Mouse (Mus musculus) right cerebral cortex, postnatal 14 days (tissue): ENCODE data around the gene Hoxb4.
A peak's percentile ranks its signal among the peaks of the same experiment; 100 is the strongest.

ENCODE experiments used
- DNase-seq: peaks from one replicate; pipeline ENCODE4 v3.0.0; 2022

Gene Hoxb4

DNA sequence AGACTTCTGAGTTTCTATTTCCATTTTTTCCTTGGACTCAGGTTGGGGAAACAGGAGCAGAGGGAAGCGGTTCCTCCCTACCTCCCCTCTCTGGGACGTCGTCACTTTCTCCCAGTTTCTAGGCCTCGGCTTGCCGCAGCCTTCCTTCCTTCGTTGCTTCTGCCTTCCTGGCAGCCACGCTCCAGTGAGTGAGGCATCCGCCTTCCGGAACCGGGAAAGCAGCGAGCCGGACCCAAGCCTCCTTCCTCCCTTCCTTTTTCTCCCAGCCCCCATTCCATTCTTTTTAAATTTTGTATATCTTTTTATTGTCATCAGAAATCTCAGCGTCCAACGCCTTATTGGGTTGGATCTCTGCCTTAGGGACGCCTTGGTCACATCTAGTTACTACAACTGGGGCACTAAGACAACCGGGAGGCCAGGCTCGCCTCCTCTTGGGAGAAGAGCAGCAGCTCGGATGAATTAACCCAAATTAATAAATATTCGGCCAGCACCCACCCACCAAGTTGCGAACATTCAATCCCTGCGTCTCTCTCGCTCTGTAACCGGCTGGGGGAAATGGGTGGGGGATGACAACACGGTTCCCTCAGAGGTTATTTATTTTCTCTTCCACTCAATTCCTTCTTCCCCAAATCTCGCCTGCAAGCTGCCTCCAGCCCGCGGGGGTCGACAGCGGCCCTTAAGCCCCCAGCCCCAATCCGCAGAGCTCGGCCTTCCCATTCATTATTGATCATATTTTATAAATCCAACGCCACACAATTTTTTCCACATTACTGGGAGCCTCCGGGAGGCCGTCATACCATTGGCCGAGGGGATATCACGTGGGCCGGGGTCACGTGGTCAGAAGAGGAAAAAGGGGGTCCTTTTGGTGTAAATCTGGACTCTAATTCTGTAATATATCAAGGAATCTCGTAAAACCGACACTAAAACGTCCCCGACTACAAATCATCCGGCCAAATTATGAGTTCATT, 32.0 kb upstream of the Hoxb4 start, which contains the start of gene Hoxb7:
Gene Hoxb7, plus strand, starts transcription at position 853 of the 968 bp plus-strand sequence.
- no peak for DNase-seq

GRCm38 (mm10) chr11:96286739-96287385, 31.2 kb upstream of the Hoxb4 start:
- no peak for DNase-seq

DNA sequence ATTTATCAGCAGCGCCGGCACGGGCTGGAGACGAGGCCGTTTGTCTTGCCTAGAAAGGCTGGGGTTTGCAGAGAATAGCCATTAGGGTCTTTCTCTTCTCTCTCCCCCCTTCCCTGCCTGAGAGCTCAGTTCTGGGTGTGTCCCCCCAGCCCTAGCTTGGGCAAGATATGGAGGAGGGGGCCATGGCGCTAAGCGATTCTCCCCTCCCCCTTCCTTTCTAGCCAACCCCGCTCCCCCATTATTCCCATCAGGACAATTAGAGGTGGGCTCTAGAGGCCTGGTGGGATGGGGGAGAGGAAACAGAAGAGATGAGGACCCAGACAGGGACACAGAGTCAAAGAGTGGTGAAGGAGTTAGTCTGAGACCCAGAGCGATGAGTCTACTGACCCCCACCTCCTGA, 30.7 kb upstream of the Hoxb4 start:
- DNase-seq: no peak

DNA sequence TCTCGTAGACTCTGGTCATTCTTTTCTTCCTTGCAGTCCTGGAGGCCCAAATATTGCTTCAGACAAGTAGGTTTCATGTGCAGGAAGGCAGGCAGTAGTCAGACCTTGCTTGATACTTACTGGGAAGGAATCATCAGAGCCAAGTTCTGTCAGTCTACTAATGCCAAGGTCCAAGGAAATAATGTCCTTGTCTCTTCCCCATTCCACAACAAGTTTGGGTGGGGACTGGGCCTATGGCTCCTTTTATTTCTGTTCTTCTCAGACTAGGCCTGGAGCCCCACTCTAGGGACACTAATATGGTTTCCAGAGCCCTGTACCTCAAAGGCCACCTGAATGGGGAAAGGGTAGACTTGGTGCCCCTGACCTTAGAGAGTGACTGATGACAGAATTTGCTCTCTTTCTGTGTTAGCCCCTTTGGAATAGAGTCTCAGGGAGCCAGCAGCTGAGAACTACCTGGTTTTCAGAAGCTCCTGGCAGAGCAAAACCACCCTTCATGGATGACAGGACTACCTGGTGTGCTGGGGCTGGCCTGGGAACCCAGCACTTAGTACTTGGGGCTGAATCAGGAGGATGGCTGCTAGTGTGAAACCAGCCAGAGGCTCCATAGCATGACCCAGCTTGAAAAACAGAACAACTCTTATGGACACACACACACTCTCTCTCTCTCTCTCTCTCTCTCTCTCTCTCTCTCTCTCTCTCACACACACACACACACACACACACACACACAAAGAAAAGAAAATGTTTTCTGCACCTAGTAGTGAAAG, 29.4 kb upstream of the Hoxb4 start:
- no peak for DNase-seq

GRCm38 (mm10) chr11:96289293-96289692, 28.8 kb upstream of the Hoxb4 start:
- no peak for DNase-seq

- DNase-seq: no peak
These were observed 28.2 kb upstream of the Hoxb4 start for GRCm38 (mm10) chr11:96289837-96290236.

GRCm38 (mm10) chr11:96290705-96291355, 27.2 kb upstream of the Hoxb4 start:
- DNase-seq: no peak

GRCm38 (mm10) chr11:96291681-96292564, 26.1 kb upstream of the Hoxb4 start, which contains the start of gene Hoxb6:
Hoxb6 (plus strand) TSS chr11:96292476.
- no peak for DNase-seq

- DNase-seq: no peak
These were observed 25.3 kb upstream of the Hoxb4 start for GRCm38 (mm10) chr11:96292565-96293301.

- DNase-seq: no peak
These were observed 24.7 kb upstream of the Hoxb4 start for GRCm38 (mm10) chr11:96293302-96293921.

- DNase-seq: peak; percentile 50
These were observed 23.6 kb upstream of the Hoxb4 start for GRCm38 (mm10) chr11:96294245-96295091.

DNA sequence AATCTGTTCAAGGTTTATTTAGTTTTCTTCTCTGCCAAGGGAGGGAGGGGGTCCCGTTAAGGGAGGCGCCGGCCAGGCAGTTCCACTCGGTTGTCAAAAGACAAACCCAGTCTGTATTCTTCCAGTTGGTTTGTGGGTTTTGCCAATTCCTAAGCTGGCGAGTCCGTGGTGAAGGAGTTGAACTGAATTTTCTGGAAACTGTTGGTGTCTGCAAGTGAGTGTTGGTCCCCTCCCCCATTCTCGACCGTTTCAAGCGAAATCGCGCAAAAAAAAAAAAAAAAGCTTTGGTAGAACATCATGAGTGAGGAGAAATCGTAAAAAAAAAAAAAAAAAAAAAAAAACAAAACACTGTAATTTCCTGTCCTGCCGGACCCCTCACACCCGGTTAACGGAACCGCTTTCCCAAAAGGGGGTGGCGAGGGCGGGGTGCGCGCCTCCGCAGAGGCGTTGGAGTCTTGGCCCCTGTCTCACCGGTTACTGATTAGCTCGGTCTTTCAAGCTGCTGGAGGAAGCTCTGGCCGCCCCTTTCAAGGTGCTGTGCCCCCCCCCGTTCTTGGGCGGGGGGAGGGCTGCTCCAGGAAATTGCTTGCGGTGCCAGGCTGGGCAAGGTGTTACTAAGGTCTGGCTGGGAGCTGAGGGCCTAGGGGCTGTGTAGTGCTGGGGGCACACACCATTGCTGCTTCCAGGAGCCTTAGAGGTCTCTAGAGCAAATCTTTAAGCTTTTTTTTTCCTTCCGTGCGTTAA, 22.8 kb upstream of the Hoxb4 start:
- no peak for DNase-seq

DNA sequence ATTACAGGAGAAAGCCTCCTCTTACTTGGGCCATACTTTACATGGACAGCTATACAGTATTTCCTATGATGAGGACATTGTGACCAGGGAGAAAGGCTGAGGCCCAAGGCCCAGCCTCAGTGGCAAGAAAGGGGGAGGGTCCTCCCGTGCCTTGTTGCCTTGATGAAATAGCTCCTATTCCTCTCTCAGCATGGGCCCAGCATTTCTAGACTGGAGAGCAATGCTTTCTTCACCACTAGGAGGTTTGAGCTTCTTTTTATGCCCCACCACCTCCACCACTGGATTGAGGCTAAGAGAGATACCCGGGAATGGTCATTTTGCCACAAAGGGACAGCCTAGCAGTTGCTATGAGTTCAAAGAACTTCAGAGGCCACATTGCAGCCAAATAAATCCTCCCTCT, 21.1 kb upstream of the Hoxb4 start:
- no peak for DNase-seq

DNA sequence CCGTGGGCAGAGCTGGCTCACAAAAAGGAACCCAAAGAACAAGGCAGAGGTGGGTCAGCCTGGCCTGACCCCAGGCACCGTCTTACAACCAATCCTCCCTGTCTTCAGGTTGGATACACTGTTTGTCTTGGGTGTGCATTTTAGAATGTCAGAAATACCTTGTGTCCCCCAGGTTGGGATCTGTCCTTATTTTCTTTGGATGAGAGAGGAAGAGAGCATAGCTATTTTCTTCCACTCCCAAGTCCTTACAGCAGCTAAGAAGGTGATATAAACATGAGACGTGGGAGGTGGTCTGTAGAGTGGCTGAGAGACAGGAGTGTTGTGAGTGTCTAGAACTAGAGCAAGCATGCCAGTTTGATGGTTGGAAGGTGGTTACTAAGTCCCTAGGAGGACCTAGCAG, 20.6 kb upstream of the Hoxb4 start:
- DNase-seq: no peak

DNA sequence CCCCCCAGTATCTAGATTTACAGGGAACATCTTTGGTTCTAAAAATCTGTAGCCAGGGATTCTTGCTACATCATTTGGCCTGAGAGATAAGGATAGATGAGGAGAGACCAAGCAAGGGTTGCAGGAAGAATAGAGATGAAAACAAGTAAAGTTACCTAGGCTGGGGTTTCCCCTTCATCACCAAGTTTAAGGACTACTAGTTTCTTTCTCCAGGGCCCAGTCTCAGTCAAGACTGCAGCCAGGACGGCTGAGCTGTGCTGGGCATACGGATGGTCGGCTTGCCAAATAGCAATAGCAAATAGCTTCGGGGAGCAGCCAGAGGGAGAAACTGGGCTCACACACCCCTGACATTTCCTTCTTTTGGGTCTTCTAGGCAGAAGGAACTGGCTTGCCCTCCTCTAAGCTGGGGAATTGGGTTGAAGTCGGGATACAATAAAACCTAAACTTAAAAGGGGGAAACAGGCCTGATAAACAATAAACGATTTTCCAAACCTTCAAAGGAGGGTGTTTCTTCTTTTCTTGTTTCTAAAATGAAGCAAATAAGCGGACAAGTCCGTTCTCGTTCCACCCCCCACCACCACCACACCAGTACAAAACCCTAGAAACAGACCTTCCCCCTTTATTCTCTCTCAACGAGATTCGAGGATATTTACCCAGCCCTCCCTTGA, 20.0 kb upstream of the Hoxb4 start:
- DNase-seq: no peak

DNA sequence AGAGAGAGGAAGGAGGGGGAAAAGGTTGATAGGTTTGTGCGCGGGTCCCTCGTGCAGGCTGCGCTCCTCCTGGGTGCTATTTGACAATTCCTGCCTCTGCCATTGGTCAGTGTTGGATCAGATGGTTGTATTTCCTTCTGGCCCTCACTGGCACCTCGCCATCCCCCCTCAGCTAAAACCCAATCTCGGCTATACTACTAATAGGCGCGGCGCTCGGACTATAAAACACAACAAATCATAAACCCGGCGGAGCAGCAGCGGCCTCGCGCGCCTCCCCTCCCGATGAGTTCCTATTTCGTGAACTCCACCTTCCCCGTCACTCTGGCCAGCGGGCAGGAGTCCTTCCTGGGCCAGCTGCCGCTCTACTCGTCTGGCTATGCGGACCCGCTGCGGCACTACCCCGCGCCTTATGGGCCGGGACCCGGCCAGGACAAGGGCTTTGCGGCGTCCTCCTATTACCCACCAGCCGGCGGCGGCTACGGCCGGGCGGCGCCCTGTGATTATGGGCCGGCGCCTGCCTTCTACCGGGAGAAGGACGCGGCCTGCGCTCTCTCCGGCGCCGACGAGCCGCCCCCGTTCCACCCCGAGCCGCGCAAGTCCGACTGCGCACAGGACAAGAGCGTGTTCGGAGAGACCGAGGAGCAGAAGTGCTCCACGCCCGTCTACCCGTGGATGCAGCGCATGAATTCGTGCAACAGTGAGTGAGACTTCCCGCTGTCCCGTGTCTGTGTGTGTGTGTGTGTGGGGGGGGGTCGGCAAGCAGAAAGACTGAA, 19.0 kb upstream of the Hoxb4 start:
- no peak for DNase-seq

GRCm38 (mm10) chr11:96299781-96300180, 18.3 kb upstream of the Hoxb4 start:
- DNase-seq: no peak
